Mouse (Mus musculus): Measurements from ENCODE around the gene Dact2. TPM values are rescaled to one million over a fixed set of nuclear protein-coding genes. Genes with fewer than 3 reads are reported as not detected.

The Dact2 gene
- polyA plus RNA-seq, 1 experiment from 2014 or later: 0.86 TPM

GRCm38 (mm10) chr17:14225982-14226652, 22.0 kb upstream of the Dact2 start:
- no peak for ATAC-seq (ENCODE audit: low FRiP score)
- Histone ChIP-seq H3K4me1 (replicated peaks; ENCODE audit: control insufficient read depth, insufficient read depth, low read length) (no peaks in the 10 kb centered on the region), H3K27me3 (ENCODE audit: control insufficient read depth, insufficient read depth, low read length) (no peaks in the 10 kb centered on the region), H3K9ac (ENCODE audit: low read depth, low read length) (no peak overlapping the region), H3K27ac (ENCODE audit: low read depth, low read length) (no peak overlapping the region), H3K4me2 (replicated peaks; ENCODE audit: low read depth, low read length) (no peak overlapping the region), H3K9me3 (ENCODE audit: control insufficient read depth, low read length) (no peaks in the 10 kb centered on the region), H3K36me3 (ENCODE audit: control insufficient read depth, insufficient read depth, low read length) (no peaks in the 10 kb centered on the region), H3K4me3 (ENCODE audit: low read depth, low read length) (no peak overlapping the region)
- no peak for DNase-seq (ENCODE audit: low spot score)
- WGBS: 77% methylated on average over 9 of the region's 9 CpGs

GRCm38 (mm10) chr17:14221893-14222615, 17.9 kb upstream of the Dact2 start:
- no peaks in the 10 kb centered on the region for H3K9me3 ChIP-seq (ENCODE audit: control insufficient read depth, low read length)
- H3K36me3 ChIP-seq (ENCODE audit: control insufficient read depth, insufficient read depth, low read length): no peaks in the 10 kb centered on the region
- H3K27ac ChIP-seq (ENCODE audit: low read depth, low read length): no peak overlapping the region
- H3K4me1 ChIP-seq (replicated peaks; ENCODE audit: control insufficient read depth, insufficient read depth, low read length): no peaks in the 10 kb centered on the region
- H3K27me3 ChIP-seq (ENCODE audit: control insufficient read depth, insufficient read depth, low read length): no peaks in the 10 kb centered on the region
- no peak overlapping the region for H3K4me2 ChIP-seq (replicated peaks; ENCODE audit: low read depth, low read length)
- no peak overlapping the region for H3K9ac ChIP-seq (ENCODE audit: low read depth, low read length)
- ATAC-seq (ENCODE audit: low FRiP score) (peak; percentile 49; the same call in 1 of the 2 replicates), DNase-seq (ENCODE audit: low spot score) (no peak)
- 29% methylated on average over 11 of the region's 11 CpGs for WGBS
- no peak overlapping the region for H3K4me3 ChIP-seq (ENCODE audit: low read depth, low read length)

GRCm38 (mm10) chr17:14220606-14221202, 16.6 kb upstream of the Dact2 start:
- Histone ChIP-seq H3K4me1 (replicated peaks; ENCODE audit: control insufficient read depth, insufficient read depth, low read length) (no peaks in the 10 kb centered on the region), H3K9ac (ENCODE audit: low read depth, low read length) (no peak overlapping the region), H3K27me3 (ENCODE audit: control insufficient read depth, insufficient read depth, low read length) (no peaks in the 10 kb centered on the region), H3K36me3 (ENCODE audit: control insufficient read depth, insufficient read depth, low read length) (no peaks in the 10 kb centered on the region), H3K9me3 (ENCODE audit: control insufficient read depth, low read length) (no peaks in the 10 kb centered on the region), H3K27ac (ENCODE audit: low read depth, low read length) (no peak overlapping the region), H3K4me2 (replicated peaks; ENCODE audit: low read depth, low read length) (no peak overlapping the region), H3K4me3 (ENCODE audit: low read depth, low read length) (no peak overlapping the region)
- ATAC-seq (ENCODE audit: low FRiP score) (0 out of 2 replicates have a peak, but pooled peaks have one; percentile 29), DNase-seq (ENCODE audit: low spot score) (peak; percentile 85)
- WGBS: 66% methylated on average over 7 of the region's 7 CpGs

GRCm38 (mm10) chr17:14213976-14214529, 9.9 kb upstream of the Dact2 start:
- ATAC-seq (ENCODE audit: low FRiP score): no peak
- DNase-seq (ENCODE audit: low spot score): no peak
- Histone ChIP-seq H3K9me3 (ENCODE audit: control insufficient read depth, low read length) (no peaks in the 10 kb centered on the region), H3K27me3 (ENCODE audit: control insufficient read depth, insufficient read depth, low read length) (no peaks in the 10 kb centered on the region), H3K9ac (ENCODE audit: low read depth, low read length) (no peak overlapping the region), H3K4me1 (replicated peaks; ENCODE audit: control insufficient read depth, insufficient read depth, low read length) (no peaks in the 10 kb centered on the region), H3K27ac (ENCODE audit: low read depth, low read length) (no peak overlapping the region), H3K36me3 (ENCODE audit: control insufficient read depth, insufficient read depth, low read length) (no peaks in the 10 kb centered on the region), H3K4me3 (ENCODE audit: low read depth, low read length) (no peak overlapping the region), H3K4me2 (replicated peaks; ENCODE audit: low read depth, low read length) (no peak overlapping the region)
- 76% methylated on average over 3 of the region's 3 CpGs for WGBS

- H3K9ac ChIP-seq (ENCODE audit: low read depth, low read length): no peak overlapping the region
- H3K9me3 ChIP-seq (ENCODE audit: control insufficient read depth, low read length): no peaks in the 10 kb centered on the region
- no peaks in the 10 kb centered on the region for H3K36me3 ChIP-seq (ENCODE audit: control insufficient read depth, insufficient read depth, low read length)
- no peak overlapping the region for H3K27ac ChIP-seq (ENCODE audit: low read depth, low read length)
- H3K4me3 ChIP-seq (ENCODE audit: low read depth, low read length): no peak overlapping the region
- ATAC-seq (ENCODE audit: low FRiP score): no peak
- WGBS: 79% methylated on average over 7 of the region's 7 CpGs
- no peaks in the 10 kb centered on the region for H3K4me1 ChIP-seq (replicated peaks; ENCODE audit: control insufficient read depth, insufficient read depth, low read length)
- no peak for DNase-seq (ENCODE audit: low spot score)
- no peak overlapping the region for H3K4me2 ChIP-seq (replicated peaks; ENCODE audit: low read depth, low read length)
- no peaks in the 10 kb centered on the region; the same call in 1 of the 2 replicates for H3K27me3 ChIP-seq (ENCODE audit: control insufficient read depth, insufficient read depth, low read length)
These were observed 8.7 kb upstream of the Dact2 start for GRCm38 (mm10) chr17:14212796-14213195.

- Histone ChIP-seq H3K36me3 (ENCODE audit: control insufficient read depth, insufficient read depth, low read length) (no peaks in the 10 kb centered on the region), H3K27ac (ENCODE audit: low read depth, low read length) (no peak overlapping the region), H3K4me3 (ENCODE audit: low read depth, low read length) (no peak overlapping the region), H3K4me2 (replicated peaks; ENCODE audit: low read depth, low read length) (no peak overlapping the region), H3K9me3 (ENCODE audit: control insufficient read depth, low read length) (no peaks in the 10 kb centered on the region), H3K4me1 (replicated peaks; ENCODE audit: control insufficient read depth, insufficient read depth, low read length) (no peaks in the 10 kb centered on the region; the same call in 1 of the 2 replicates), H3K9ac (ENCODE audit: low read depth, low read length) (no peak overlapping the region), H3K27me3 (ENCODE audit: control insufficient read depth, insufficient read depth, low read length) (peaks cover 32% of the 10 kb centered on the region)
- WGBS: 25% methylated on average over 5 of the region's 5 CpGs
- DNase-seq (ENCODE audit: low spot score) (no peak), ATAC-seq (ENCODE audit: low FRiP score) (no peak)
These were observed 3.0 kb upstream of the Dact2 start for GRCm38 (mm10) chr17:14207093-14207561.

- WGBS: 30% methylated on average over 3 of the region's 3 CpGs
- Histone ChIP-seq H3K27ac (ENCODE audit: low read depth, low read length) (no peak overlapping the region), H3K4me3 (ENCODE audit: low read depth, low read length) (no peak overlapping the region), H3K9me3 (ENCODE audit: control insufficient read depth, low read length) (no peaks in the 10 kb centered on the region), H3K4me2 (replicated peaks; ENCODE audit: low read depth, low read length) (no peak overlapping the region), H3K36me3 (ENCODE audit: control insufficient read depth, insufficient read depth, low read length) (no peaks in the 10 kb centered on the region), H3K27me3 (ENCODE audit: control insufficient read depth, insufficient read depth, low read length) (peaks cover 37% of the 10 kb centered on the region), H3K4me1 (replicated peaks; ENCODE audit: control insufficient read depth, insufficient read depth, low read length) (no peaks in the 10 kb centered on the region; the same call in 1 of the 2 replicates), H3K9ac (ENCODE audit: low read depth, low read length) (no peak overlapping the region)
- DNase-seq (ENCODE audit: low spot score) (peak; percentile 84), ATAC-seq (ENCODE audit: low FRiP score) (peak; percentile 51)
These were observed 2.0 kb upstream of the Dact2 start for GRCm38 (mm10) chr17:14206062-14206461.

GRCm38 (mm10) chr17:14205236-14205635, 1.1 kb upstream of the Dact2 start:
- H3K4me1 ChIP-seq (replicated peaks; ENCODE audit: control insufficient read depth, insufficient read depth, low read length): no peaks in the 10 kb centered on the region; the same call in 1 of the 2 replicates
- no peak overlapping the region for H3K27ac ChIP-seq (ENCODE audit: low read depth, low read length)
- H3K36me3 ChIP-seq (ENCODE audit: control insufficient read depth, insufficient read depth, low read length): no peaks in the 10 kb centered on the region
- no peak for DNase-seq (ENCODE audit: low spot score)
- peaks cover 40% of the 10 kb centered on the region for H3K27me3 ChIP-seq (ENCODE audit: control insufficient read depth, insufficient read depth, low read length)
- ATAC-seq (ENCODE audit: low FRiP score): no peak
- no peak overlapping the region for H3K4me2 ChIP-seq (replicated peaks; ENCODE audit: low read depth, low read length)
- no peaks in the 10 kb centered on the region for H3K9me3 ChIP-seq (ENCODE audit: control insufficient read depth, low read length)
- H3K9ac ChIP-seq (ENCODE audit: low read depth, low read length): no peak overlapping the region
- H3K4me3 ChIP-seq (ENCODE audit: low read depth, low read length): no peak overlapping the region
- WGBS: 88% methylated on average over 3 of the region's 3 CpGs
